Mouse (Mus musculus) thymus, adult 18-20 months (tissue): Measurements from ENCODE around the gene Csgalnact2.

Experiments
- DNase-seq, 2 experiments: peaks; one replicate each; pipeline ENCODE4 v3.0.0; 2022; ENCODE audit warnings: mixed read lengths in 2 of 2

The Csgalnact2 gene

DNA sequence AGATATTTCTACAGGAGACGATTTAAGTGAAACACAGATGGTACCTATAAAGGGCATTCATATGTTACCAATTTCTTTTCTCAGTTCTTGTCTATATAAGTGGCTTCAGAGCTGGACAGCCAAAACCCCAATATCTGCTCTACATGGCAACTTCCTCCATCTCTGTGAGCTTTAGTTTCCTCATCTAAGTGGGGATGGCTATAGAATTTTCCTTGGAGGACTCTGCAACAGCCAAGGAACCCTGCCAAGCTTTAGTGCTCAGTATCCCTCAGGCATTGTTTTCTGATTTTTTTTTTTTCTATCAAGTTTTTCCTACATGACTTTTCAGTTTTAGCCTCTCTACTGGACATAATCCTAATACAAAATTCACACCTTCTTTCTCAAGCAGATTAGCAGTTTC, 4.5 kb downstream of the Csgalnact2 start:
- DNase-seq, result no peak

GRCm38 (mm10) chr6:118130022-118130421, 8.9 kb downstream of the Csgalnact2 start:
- no peak for DNase-seq

GRCm38 (mm10) chr6:118127827-118128487, 11.0 kb downstream of the Csgalnact2 start:
- no peak for DNase-seq

DNA sequence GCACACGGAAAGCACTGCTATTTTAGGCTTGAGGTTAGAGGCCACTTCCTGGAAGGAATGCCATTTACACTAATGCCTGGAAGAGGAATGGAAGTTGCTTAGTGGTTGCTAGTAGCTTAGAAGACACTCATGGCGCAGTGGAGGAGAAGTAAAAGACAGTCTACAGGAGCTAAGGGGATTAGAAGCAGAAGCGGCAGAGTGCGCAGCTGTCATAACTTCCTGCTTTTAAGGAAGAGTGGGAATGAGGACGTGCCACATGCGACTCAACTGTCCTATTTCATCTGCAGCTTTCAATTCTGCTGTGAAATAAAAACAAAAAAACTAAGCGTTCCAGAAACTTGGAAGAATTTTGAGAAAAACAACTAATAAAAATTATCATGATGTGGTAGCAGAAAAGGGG, 11.7 kb downstream of the Csgalnact2 start:
- DNase-seq, result no peak

GRCm38 (mm10) chr6:118126577-118126976, 12.4 kb downstream of the Csgalnact2 start:
- DNase-seq, result no peak

DNA sequence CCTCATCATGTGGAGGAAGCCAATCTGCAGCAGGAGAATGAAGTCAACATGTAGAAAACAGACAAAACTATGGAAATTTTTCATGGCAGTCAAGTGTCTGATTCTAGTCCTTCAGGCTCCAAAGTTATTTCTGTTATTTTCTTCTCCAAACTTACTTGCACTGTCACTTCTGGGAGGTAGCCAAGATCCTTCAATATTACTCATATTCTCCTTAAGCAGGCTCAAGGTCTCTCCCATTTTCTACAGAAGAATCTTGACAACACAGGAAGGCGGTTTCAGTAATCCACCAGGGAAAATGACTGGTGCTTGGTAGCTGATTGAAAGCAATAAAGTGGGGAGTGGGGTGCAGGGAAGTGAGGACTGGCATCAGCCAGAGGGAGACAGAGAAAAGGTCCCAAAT, 16.2 kb downstream of the Csgalnact2 start:
- DNase-seq, result no peak

GRCm38 (mm10) chr6:118111810-118112209, 27.1 kb downstream of the Csgalnact2 start:
- DNase-seq, result no peak

GRCm38 (mm10) chr6:118099311-118099802, 39.6 kb downstream of the Csgalnact2 start:
- no peak for DNase-seq

- no peak for DNase-seq
Measured at GRCm38 (mm10) chr6:118097765-118098365, 41.1 kb downstream of the Csgalnact2 start.

DNA sequence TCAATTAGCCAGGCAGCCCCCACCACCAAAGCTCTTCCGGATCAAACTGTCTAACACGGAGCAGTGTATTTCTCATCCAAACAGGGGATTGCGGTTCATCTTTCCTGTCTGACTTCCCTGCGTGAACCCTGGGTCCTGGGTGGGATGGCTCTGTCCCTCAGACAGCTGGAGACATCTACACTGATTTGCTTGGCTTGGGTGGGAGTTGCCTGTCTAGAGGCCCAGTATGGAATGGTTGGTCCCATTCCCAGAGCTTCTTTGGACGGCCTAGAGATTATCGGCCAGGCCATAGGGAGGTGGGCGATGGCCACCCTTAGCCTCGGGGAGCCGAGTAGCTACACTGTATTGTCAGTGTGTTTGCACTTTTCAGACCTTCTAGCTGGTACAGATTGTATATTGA, 48.1 kb downstream of the Csgalnact2 start:
- no peak for DNase-seq

GRCm38 (mm10) chr6:118088750-118089440, 50.0 kb downstream of the Csgalnact2 start:
- DNase-seq, result no peak

DNA sequence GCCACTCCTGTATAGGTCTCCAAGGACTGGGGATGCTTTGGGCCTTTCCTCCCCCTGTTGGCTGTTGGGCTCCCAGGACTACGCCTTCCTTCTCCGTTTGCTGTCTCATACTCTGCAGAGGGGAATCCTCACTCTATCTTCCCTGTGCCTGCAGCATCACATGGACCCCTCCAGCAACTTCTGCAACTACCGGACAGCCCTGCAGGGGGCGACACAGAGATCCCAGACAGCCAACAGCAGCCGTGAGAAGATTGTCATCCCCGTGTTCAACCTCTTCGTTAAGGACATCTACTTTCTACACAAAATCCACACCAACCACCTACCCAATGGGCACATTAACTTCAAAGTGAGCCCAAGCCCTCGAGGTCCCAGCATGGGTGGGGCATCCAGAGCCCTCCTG, 51.0 kb downstream of the Csgalnact2 start:
- DNase-seq, result no peak

DNA sequence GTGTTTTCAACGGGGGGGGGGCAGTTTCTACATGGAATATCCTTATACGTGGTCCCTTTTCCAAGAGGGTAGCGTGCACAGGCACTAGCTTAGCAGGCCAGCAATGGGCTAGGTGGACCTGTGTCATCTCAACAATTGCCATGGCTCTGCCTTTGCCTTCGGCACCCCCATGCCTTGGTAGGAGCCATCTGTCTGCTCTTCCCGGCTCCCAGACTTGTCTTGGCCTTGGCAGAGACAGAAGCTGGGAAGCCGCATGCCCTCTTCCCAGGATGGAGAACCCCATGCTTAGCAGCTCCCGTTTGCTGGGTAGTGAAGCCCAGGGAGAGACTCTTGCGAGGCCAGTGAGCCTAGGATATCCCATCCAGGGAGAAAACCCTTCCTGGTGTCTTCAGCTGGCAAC, 54.3 kb downstream of the Csgalnact2 start:
- DNase-seq, result no peak

GRCm38 (mm10) chr6:118083608-118084007, 55.3 kb downstream of the Csgalnact2 start:
- DNase-seq, result no peak

- no peak for DNase-seq
Measured at GRCm38 (mm10) chr6:118082384-118082783, 56.6 kb downstream of the Csgalnact2 start.

DNA sequence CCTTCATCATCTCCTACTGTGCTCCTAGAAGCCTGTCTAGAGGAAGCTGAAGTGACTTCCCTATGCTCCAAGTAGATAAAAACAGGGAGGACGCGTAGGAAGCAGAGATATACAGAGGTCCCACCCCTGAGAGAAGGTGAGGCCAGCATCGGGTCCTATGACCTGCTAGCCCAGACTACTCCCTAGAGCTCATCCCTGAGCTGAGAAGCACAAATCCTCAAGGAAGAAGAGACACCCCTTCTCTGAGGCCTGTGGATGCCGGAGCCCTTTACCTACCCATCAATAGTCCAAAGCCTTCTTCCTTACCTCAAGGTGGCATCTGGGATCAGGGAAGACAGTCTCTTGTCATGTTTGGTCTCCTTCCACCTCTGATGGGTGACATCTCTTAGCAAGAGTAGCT, 58.2 kb downstream of the Csgalnact2 start:
- DNase-seq, result no peak

DNA sequence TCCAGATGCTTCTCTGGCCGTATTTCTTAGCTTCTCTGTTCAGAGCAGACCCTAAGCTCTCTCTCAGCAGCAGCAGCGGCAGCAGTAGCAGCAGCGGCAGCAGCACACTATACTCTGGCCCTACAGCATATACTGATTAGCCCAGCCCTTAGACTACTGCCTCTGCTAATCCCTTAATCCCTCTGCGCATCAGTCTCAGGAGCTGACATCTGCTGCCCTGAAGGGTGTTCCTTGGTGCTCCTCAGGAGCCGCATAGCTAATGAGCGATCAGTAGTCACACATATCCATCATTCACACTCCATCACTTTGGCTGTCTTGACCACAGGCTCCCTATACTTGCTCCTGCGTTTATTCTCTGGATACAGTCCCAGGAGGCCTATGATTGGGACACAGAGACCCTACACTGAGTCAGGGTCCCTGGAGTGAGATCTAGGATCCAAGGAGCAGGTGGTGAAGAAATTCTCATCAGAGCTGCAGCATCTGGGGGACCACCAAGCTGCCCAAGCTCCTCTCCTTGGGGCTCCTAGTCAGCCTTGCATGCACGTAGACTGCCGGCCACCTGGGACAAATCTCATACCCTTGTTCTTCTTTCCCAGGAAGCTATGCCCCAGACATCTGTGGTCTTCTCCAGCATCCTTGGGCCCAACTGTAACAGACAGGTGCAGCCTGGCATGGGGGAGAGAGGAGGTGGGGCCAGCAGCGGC, 59.0 kb downstream of the Csgalnact2 start:
- no peak for DNase-seq

- no peak for DNase-seq
Measured at GRCm38 (mm10) chr6:118079292-118079691, 59.6 kb downstream of the Csgalnact2 start.

DNA sequence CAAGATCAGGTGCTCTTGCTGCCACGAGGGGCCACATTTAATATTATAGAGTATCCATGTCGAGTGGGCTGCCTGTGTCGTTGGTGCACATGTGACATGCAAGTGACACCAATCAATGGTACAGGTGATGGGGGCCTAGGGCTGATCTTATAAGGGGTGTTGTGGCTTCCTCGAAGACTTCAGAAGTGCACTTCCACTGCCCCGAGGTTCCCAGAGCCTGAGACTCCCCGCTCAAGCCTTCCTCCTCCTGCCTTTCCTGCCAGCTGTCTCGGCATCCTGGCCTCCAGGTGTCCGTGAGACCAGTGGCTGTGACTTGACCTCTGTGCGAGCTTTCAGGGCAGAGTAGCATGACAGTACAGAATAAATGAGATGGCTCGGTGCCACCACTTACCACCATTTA, 60.2 kb downstream of the Csgalnact2 start:
- DNase-seq, result no peak

DNA sequence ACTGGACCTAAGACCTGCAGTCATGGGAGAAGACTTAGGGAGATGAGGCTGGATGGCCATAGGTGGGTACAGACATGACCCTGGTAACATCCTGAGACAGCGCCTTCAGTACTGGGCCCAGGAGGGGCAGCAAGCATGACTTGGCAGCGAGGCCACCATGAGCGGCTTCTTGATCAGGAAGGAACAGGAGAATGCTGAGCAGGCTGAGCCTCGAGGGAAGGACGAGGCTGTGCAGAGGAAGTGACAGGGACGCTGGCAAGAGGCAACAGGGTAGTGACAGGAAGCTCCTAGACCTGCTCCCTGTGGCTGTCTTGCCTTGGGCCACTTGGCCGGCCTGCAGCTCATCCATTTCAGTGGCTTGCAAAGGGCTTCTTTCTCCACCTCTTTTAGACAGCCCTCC, 61.5 kb downstream of the Csgalnact2 start:
- no peak for DNase-seq

DNA sequence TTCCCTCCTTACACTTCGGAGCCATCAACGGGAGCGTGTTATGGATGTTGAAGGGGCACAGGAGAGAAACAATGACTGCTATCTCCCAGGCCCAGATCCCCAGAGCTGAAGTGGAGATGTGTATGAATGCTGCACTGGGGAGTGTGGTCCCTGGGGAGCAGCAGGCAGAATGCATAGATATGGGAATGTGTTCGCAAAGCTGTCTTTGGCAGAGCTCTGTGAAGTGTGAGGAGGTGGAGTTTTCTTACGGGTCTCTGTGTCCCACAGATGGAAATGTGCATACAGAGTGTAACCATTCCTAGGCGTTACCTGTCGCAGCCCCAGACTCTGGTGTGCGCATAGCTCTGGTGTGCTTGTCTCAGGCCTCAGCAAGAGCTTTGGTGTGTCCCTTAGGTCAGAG, 62.2 kb downstream of the Csgalnact2 start:
- no peak for DNase-seq

DNA sequence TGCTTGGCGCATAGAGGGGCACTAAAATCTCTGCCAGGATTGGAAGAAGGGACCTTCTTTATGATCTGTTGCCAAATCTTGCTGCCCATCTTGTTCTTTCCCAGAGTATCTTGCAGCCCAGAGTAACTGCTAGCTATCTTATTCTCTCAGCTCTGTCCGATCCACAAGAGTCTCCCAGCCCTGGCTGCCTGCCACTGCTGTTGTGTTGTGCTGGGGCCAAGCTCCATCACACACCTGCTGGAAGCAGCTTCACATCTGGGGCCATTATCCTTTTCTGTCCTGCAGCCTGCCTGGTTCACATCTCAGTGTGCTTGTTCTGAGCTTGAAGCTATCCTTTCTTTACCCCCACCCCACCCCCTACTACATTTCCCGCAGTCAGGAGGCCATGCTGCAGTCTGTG, 62.7 kb downstream of the Csgalnact2 start:
- no peak for DNase-seq

DNA sequence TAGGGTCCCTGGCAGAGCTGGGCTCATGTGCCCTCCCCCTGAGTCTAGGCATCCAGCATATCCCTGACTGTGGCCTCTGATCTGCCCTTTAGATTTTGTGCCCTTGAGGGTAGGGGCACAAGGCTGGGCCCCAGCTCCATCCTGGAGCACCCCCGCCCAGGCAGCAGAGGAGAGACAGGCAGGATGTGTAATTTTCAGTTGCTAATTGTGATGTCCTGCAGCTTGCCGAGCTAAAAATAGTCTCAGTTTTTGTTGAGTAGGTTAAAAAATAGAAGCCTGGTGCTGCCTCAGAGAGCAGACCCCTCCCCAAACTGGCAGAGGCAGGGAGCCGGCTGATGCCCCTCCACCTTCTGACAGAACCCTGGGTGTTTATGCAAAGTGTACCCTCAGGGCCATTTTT, 64.8 kb downstream of the Csgalnact2 start:
- no peak for DNase-seq
